Mouse (Mus musculus) bone marrow macrophage, adult 2 months (primary cell): Measurements from ENCODE around the gene Jade1.

Source experiments
- CTCF ChIP-seq: IDR thresholded peaks from 2 replicates; pipeline ENCODE4 v1.5.1; 2012; ENCODE audit warnings: low read depth, mild to moderate bottlenecking, low read length, moderate library complexity
- POLR2A ChIP-seq: IDR thresholded peaks from 2 replicates; pipeline ENCODE4 v1.6.1; 2012; ENCODE audit warnings: mild to moderate bottlenecking, low read depth, low read length, borderline replicate concordance

DNA sequence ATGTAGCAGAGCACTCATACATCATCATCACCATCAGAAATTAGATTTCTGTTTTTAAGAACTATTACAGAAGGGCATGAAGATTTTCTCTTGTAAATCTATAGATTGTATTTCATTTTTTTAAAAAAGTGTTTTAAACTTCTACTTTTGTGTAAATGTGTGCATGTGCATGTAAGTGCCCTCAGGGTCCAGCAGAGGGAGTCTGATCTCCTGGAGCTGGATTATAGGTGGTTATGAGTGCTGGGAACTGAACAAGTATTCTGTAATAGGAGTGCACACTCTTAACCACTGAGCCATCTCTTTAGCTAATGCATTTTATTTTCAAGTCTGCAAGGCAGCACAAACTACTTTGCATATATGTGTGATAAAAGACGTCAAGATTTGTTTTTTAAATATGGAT lies 100.1 kb downstream of the Jade1 start:
- TF ChIP-seq CTCF (no peak), POLR2A (no peak)
